Mouse (Mus musculus): ENCODE measurements around the gene Gm7714. TPM values are rescaled to one million over a fixed set of nuclear protein-coding genes. Genes with fewer than 3 reads are reported as not detected.

Gm7714 gene
- polyA plus RNA-seq (2017; shearing (Covaris generic)) = not detected

GRCm38 (mm10) chr5:88268619-88269018 is at the start of gene Gm7714:
Gene Gm7714 (plus strand): TSS chr5:88268919.

GRCm38 (mm10) chr5:88317012-88317411 is 48.3 kb downstream of the Gm7714 start, which contains the start of gene Prol1:
Gene Prol1 (plus strand): TSS chr5:88317312.

Other genes with a start within 250 kb of the Gm7714 start
- gene Smr2, start 182.4 kb upstream of the Gm7714 start, polyA plus RNA-seq (2017; shearing (Covaris generic)) = not detected
- gene Gm11116, start 157.4 kb upstream of the Gm7714 start, polyA plus RNA-seq (2017; shearing (Covaris generic)) = not detected
- gene Gm11115, start 114.8 kb upstream of the Gm7714 start, polyA plus RNA-seq (2017; shearing (Covaris generic)) = not detected
- under 1 TPM in 1 of 2 experiments, not detected in 1; 0.20 TPM for gene Prol1, start 48.4 kb downstream of the Gm7714 start, polyA plus RNA-seq (2017; shearing (Covaris generic))
- gene Amtn, start 107.2 kb downstream of the Gm7714 start, polyA plus RNA-seq (2017; shearing (Covaris generic)) = not detected
- not detected for gene Ambn, start 187.1 kb downstream of the Gm7714 start, polyA plus RNA-seq (2017; shearing (Covaris generic))
- gene Enam, start 219.1 kb downstream of the Gm7714 start, polyA plus RNA-seq (2017; shearing (Covaris generic)) = not detected

Measured in activated CD4-positive, CD25-positive, alpha-beta regulatory T cell (primary cell).